Mouse (Mus musculus) intestine, postnatal 0 days (tissue): ENCODE data around the gene Slc2a13. TPM values are rescaled to one million over a fixed set of nuclear protein-coding genes. Genes with fewer than 3 reads are reported as not detected.

Experiments
- ATAC-seq: fragments of 200-750 bp; cut with Nextera tagmentation; 2 replicates; pipeline ENCODE4 v1.8.0; 2017; ENCODE audit warnings: mild to moderate bottlenecking, moderate TSS enrichment, moderate library complexity
- H3K27ac ChIP-seq: fragments of 300-500 bp; sonication (generic); 2 replicates; pipeline ENCODE4 v1.5.1; 2014; ENCODE audit warnings: mild to moderate bottlenecking, low read depth, low read length, moderate library complexity
- H3K27me3 ChIP-seq: fragments of 300-500 bp; sonication (generic); replicated peaks from 2 replicates; pipeline ENCODE4 v1.6.1; 2014; ENCODE audit warnings: low read length, mixed read lengths; ENCODE audit not compliant: control insufficient read depth, insufficient read depth
- H3K36me3 ChIP-seq: fragments of 300-500 bp; sonication (generic); 2 replicates; pipeline ENCODE4 v1.6.1; 2014; ENCODE audit warnings: mild to moderate bottlenecking, moderate library complexity; ENCODE audit not compliant: control insufficient read depth, insufficient read depth
- H3K4me1 ChIP-seq: fragments of 300-500 bp; sonication (generic); replicated peaks from 2 replicates; pipeline ENCODE4 v1.6.1; 2014; ENCODE audit warnings: antibody characterized with exemption, low read length, mixed read lengths; ENCODE audit not compliant: control insufficient read depth, insufficient read depth
- H3K4me2 ChIP-seq: fragments of 300-500 bp; sonication (generic); replicated peaks from 2 replicates; pipeline ENCODE4 v1.6.1; 2014; ENCODE audit warnings: low read depth, mild to moderate bottlenecking, moderate library complexity
- H3K4me3 ChIP-seq: fragments of 300-500 bp; sonication (generic); 2 replicates; pipeline ENCODE4 v1.5.1; 2014; ENCODE audit warnings: low read depth, low read length
- H3K9ac ChIP-seq: fragments of 300-500 bp; sonication (generic); 2 replicates; pipeline ENCODE4 v1.6.1; 2014; ENCODE audit warnings: mild to moderate bottlenecking, low read depth, low read length
- H3K9me3 ChIP-seq: fragments of 300-500 bp; sonication (generic); 2 replicates; pipeline ENCODE4 v1.6.1; 2016; ENCODE audit warnings: mixed run types; ENCODE audit not compliant: control insufficient read depth
- CTCF ChIP-seq: sonication (generic); IDR thresholded peaks from 2 replicates; pipeline ENCODE4 v1.5.1; 2016; ENCODE audit warnings: low read depth, mild to moderate bottlenecking, control low read depth, antibody characterized with exemption, moderate library complexity
- WGBS: fragments of 180-500 bp; shearing (Covaris S2); extraction: QIAGEN DNeasy Blood & Tissue Kit; methylation state at CpG from one replicate; pipeline ENCODE4 v1.1.7; 2014; 5-methylcytosine and 5-hydroxymethylcytosine counted together
- polyA plus RNA-seq: library from polyadenylated mRNA; unstranded; fragments of >200 nt; fragmentation: Nextera tagmentation; extraction: Ambion mirVana; gene quantifications from 2 replicates; pipeline ENCODE4 v1.2.1, GENCODE M21; 2015

The Slc2a13 gene
- polyA plus RNA-seq = 0.61 and 0.76 TPM in 2 replicates

DNA sequence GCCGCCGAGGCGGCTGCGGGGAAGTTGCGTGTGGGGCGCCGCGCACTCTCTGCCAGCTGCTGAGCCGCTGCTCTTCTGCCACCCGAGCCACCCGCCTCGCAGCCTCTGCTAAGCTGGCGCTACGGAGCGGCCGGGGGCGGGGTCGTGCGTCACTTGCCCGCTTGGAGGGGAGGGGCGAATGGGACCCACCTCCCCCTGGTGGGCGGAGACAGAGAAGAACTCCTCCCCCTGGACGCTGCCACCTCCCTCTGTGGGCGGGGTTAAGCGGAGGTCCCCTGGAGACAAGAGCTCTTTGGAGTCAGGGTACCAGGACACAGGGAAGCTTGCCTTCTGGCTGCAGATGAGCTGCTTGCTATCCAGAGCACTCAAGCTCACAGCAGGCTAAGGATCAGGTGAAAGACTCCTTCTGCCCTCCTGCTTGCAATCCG, at the start of gene Slc2a13:
Gene Slc2a13 (minus strand): TSS at position 151 of the 428 bp plus-strand sequence.
- no peaks in the 10 kb centered on the region for H3K4me1 ChIP-seq
- WGBS = under 1% methylated on average over 26 of the region's 26 CpGs
- TF ChIP-seq CTCF = peak; percentile 51
- H3K27ac ChIP-seq = peak within 1 kb of the TSS; percentile 63; the same call in 1 of the 2 replicates
- peak; percentile 95 for ATAC-seq
- peak within 1 kb of the TSS; percentile 78 for H3K4me3 ChIP-seq
- H3K27me3 ChIP-seq = no peaks in the 10 kb centered on the region
- H3K36me3 ChIP-seq = no peaks in the 10 kb centered on the region
- H3K4me2 ChIP-seq = peak within 1 kb of the TSS; percentile 99
- H3K9ac ChIP-seq = peak within 1 kb of the TSS; percentile 62
- H3K9me3 ChIP-seq = no peaks in the 10 kb centered on the region

DNA sequence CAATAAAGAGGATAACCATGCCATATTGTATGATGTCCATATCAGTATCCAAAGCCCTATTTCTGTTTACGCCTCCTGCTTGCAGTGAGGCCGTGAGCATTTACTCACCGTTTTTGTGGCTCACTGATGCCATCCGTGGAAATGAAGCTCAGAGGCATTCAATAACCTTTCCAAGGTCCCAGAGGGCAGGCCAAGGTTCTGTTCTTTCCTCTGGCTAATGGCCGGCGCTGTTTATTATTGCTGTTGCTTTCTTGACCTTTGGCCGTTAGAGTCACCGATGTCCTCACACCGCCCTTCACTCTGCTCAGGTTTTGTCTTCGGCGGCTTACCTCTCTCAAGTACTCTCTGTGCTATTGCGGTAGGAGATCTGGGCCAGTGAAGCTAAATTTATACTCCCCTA, 43.0 kb upstream of the Slc2a13 start:
- Histone ChIP-seq H3K27me3 (no peaks in the 10 kb centered on the region), H3K4me2 (no peak overlapping the region), H3K27ac (no peak overlapping the region), H3K4me1 (no peaks in the 10 kb centered on the region), H3K36me3 (no peaks in the 10 kb centered on the region), H3K9ac (no peak overlapping the region), H3K9me3 (no peaks in the 10 kb centered on the region), H3K4me3 (no peak overlapping the region)
- TF ChIP-seq CTCF = no peak
- 75% methylated on average over 12 of the region's 12 CpGs for WGBS
- ATAC-seq = no peak

GRCm38 (mm10) chr15:91615532-91615931, 42.5 kb upstream of the Slc2a13 start:
- H3K9me3 ChIP-seq = no peaks in the 10 kb centered on the region
- no peak for TF ChIP-seq CTCF
- no peak overlapping the region for H3K4me2 ChIP-seq
- H3K4me3 ChIP-seq = no peak overlapping the region
- no peaks in the 10 kb centered on the region for H3K27me3 ChIP-seq
- no peak for ATAC-seq
- 92% methylated on average over 4 of the region's 4 CpGs for WGBS
- no peak overlapping the region for H3K27ac ChIP-seq
- no peaks in the 10 kb centered on the region for H3K36me3 ChIP-seq
- H3K4me1 ChIP-seq = no peaks in the 10 kb centered on the region
- H3K9ac ChIP-seq = no peak overlapping the region

GRCm38 (mm10) chr15:91613981-91614665, 41.1 kb upstream of the Slc2a13 start:
- no peak overlapping the region for H3K27ac ChIP-seq
- no peak for TF ChIP-seq CTCF
- 88% methylated on average over 11 of the region's 11 CpGs for WGBS
- no peaks in the 10 kb centered on the region for H3K36me3 ChIP-seq
- H3K4me3 ChIP-seq = no peak overlapping the region
- no peaks in the 10 kb centered on the region for H3K27me3 ChIP-seq
- no peak overlapping the region for H3K9ac ChIP-seq
- no peaks in the 10 kb centered on the region for H3K4me1 ChIP-seq
- no peak for ATAC-seq
- H3K9me3 ChIP-seq = no peaks in the 10 kb centered on the region
- no peak overlapping the region for H3K4me2 ChIP-seq

- Histone ChIP-seq H3K27me3 (no peaks in the 10 kb centered on the region), H3K27ac (no peak overlapping the region), H3K4me1 (no peaks in the 10 kb centered on the region), H3K4me3 (no peak overlapping the region), H3K36me3 (no peaks in the 10 kb centered on the region), H3K9me3 (no peaks in the 10 kb centered on the region), H3K9ac (no peak overlapping the region), H3K4me2 (no peak overlapping the region)
- peak; percentile 79 for TF ChIP-seq CTCF
- ATAC-seq = no peak
- WGBS = 24% methylated on average over 8 of the region's 8 CpGs
Measured at GRCm38 (mm10) chr15:91609713-91610112, 36.7 kb upstream of the Slc2a13 start.

- WGBS = 88% methylated on average over 2 of the region's 2 CpGs
- ATAC-seq = no peak
- Histone ChIP-seq H3K27ac (no peak overlapping the region), H3K27me3 (no peaks in the 10 kb centered on the region), H3K9ac (no peak overlapping the region), H3K36me3 (no peaks in the 10 kb centered on the region), H3K4me2 (no peak overlapping the region), H3K4me1 (no peaks in the 10 kb centered on the region), H3K4me3 (no peak overlapping the region), H3K9me3 (no peaks in the 10 kb centered on the region)
- TF ChIP-seq CTCF = no peak
Measured at GRCm38 (mm10) chr15:91608811-91609210, 35.8 kb upstream of the Slc2a13 start.
